Mouse (Mus musculus) C2C12 (cell line): ENCODE measurements around the gene Eef1akmt2.

Source experiments
- CEBPB ChIP-seq: IDR thresholded peaks from one replicate; pipeline ENCODE4 v1.6.1; 2011; ENCODE audit warnings: low read depth, mild to moderate bottlenecking, control low read depth, moderate library complexity
- CTCF ChIP-seq: IDR thresholded peaks from one replicate; pipeline ENCODE4 v1.5.1; 2011; ENCODE audit not compliant: control insufficient read depth, insufficient read depth, insufficient read length
- MAX ChIP-seq: IDR thresholded peaks from one replicate; pipeline ENCODE4 v1.6.1; 2011; ENCODE audit warnings: mild to moderate bottlenecking, control low read depth
- MYOD1 ChIP-seq: IDR thresholded peaks from one replicate; pipeline ENCODE4 v1.6.1; 2011; ENCODE audit warnings: low read depth; ENCODE audit not compliant: control insufficient read depth, insufficient read length
- MYOG ChIP-seq: IDR thresholded peaks from one replicate; pipeline ENCODE4 v1.6.1; 2011; ENCODE audit not compliant: control insufficient read depth, insufficient read length; ENCODE audit errors: extremely low read depth
- USF1 ChIP-seq: IDR thresholded peaks from one replicate; pipeline ENCODE4 v1.6.1; 2011; ENCODE audit warnings: low read depth, mild to moderate bottlenecking, control low read depth, moderate library complexity

- TF ChIP-seq CTCF (no peak), MYOD1 (no peak), MAX (no peak), USF1 (no peak), CEBPB (no peak), MYOG (no peak)
Observed at GRCm38 (mm10) chr7:132801509-132801908, 51.0 kb downstream of the Eef1akmt2 start.
